Mouse (Mus musculus): ENCODE measurements around the gene Nmu.

Gene Nmu

GRCm38 (mm10) chr5:76363453-76364104 is at the start of gene Nmu:
Nmu (minus strand) TSS chr5:76363788.
- POLR2A ChIA-PET, result no interaction called here
- CTCF ChIA-PET, result interaction anchor here in 2 of 4 experiments (0.5 to 0.6 kb wide), 2 partner anchors 83 to 576 kb away, joined by 3 to 6 read pairs; no protein-coding TSS in a partner anchor

- POLR2A ChIA-PET, result no interaction called here
- CTCF ChIA-PET, result interaction anchor here in 1 of 4 experiments (1.0 kb wide), 1 partner anchor 541 kb away, joined by 3 read pairs; no protein-coding TSS in a partner anchor
These were observed 48.1 kb upstream of the Nmu start for GRCm38 (mm10) chr5:76411697-76412096.

- POLR2A ChIA-PET, result no interaction called here
- CTCF ChIA-PET, result no interaction called here
These were observed 30.8 kb upstream of the Nmu start for GRCm38 (mm10) chr5:76394382-76394781.

- CTCF ChIA-PET, result no interaction called here
- POLR2A ChIA-PET, result no interaction called here
These were observed 25.6 kb upstream of the Nmu start for GRCm38 (mm10) chr5:76389041-76389795.

GRCm38 (mm10) chr5:76388474-76388873 is 24.9 kb upstream of the Nmu start:
- CTCF ChIA-PET, result no interaction called here
- POLR2A ChIA-PET, result no interaction called here

GRCm38 (mm10) chr5:76383673-76384072 is 20.1 kb upstream of the Nmu start:
- CTCF ChIA-PET, result no interaction called here
- POLR2A ChIA-PET, result interaction anchor here in 1 of 4 experiments (1.0 kb wide), 1 partner anchor 44 kb away, joined by 3 read pairs; no protein-coding TSS in a partner anchor

GRCm38 (mm10) chr5:76381836-76382235 is 18.2 kb upstream of the Nmu start:
- CTCF ChIA-PET, result interaction anchor here in 1 of 4 experiments (0.6 kb wide), 1 partner anchor 260 kb away, joined by 3 read pairs; no protein-coding TSS in a partner anchor
- POLR2A ChIA-PET, result no interaction called here

GRCm38 (mm10) chr5:76379216-76379615 is 15.6 kb upstream of the Nmu start:
- POLR2A ChIA-PET, result no interaction called here
- CTCF ChIA-PET, result no interaction called here

GRCm38 (mm10) chr5:76369215-76369840 is 5.7 kb upstream of the Nmu start:
- ChIA-PET CTCF (no interaction called here), POLR2A (interaction anchor here in 3 of 4 experiments (0.6 to 2.2 kb wide), 8 partner anchors 9 to 561 kb away, joined by 3 to 14 read pairs (median 4); partner anchors contain the start of genes Clock (in 1 of the 3) and Pdcl2 (in 1 of the 3))

GRCm38 (mm10) chr5:76365406-76365805 is 1.8 kb upstream of the Nmu start:
- POLR2A ChIA-PET, result no interaction called here

GRCm38 (mm10) chr5:76360786-76361185 is 2.8 kb downstream of the Nmu start:
- POLR2A ChIA-PET, result interaction anchor here in 2 of 4 experiments (0.7 to 1.1 kb wide), 2 partner anchors 9 to 30 kb away, joined by 3 read pairs; partner anchors contain the start of gene Pdcl2 (in 1 of the 2)
- CTCF ChIA-PET, result interaction anchor here in 1 of 4 experiments (0.6 kb wide), 1 partner anchor 90 kb away, joined by 4 read pairs; no protein-coding TSS in a partner anchor

More at GRCm38 (mm10) chr5:76365406-76365805, 1.8 kb upstream of the Nmu start:
- CTCF ChIA-PET, result interaction anchor here in 1 of 4 experiments (0.6 kb wide), 1 partner anchor 33 kb away, joined by 3 read pairs; no protein-coding TSS in a partner anchor

GRCm38 (mm10) chr5:76360057-76360456 is 3.5 kb downstream of the Nmu start:
- CTCF ChIA-PET, result no interaction called here
- POLR2A ChIA-PET, result interaction anchor here in 1 of 4 experiments (1.1 kb wide), 1 partner anchor 10 kb away, joined by 3 read pairs; no protein-coding TSS in a partner anchor

GRCm38 (mm10) chr5:76351953-76352611 is 11.5 kb downstream of the Nmu start:
- POLR2A ChIA-PET, result interaction anchor here in 1 of 4 experiments (0.6 to 1.1 kb wide), 2 partner anchors 11 to 31 kb away, joined by 3 read pairs; no protein-coding TSS in a partner anchor

GRCm38 (mm10) chr5:76351537-76351936 is 12.1 kb downstream of the Nmu start:
- ChIA-PET POLR2A (interaction anchor here in 2 of 4 experiments (0.6 to 1.3 kb wide), 2 partner anchors 10 to 18 kb away, joined by 3 read pairs; no protein-coding TSS in a partner anchor), CTCF (interaction anchor here in 1 of 4 experiments (0.6 kb wide), 1 partner anchor 328 kb away, joined by 3 read pairs; no protein-coding TSS in a partner anchor)

More at GRCm38 (mm10) chr5:76351953-76352611, 11.5 kb downstream of the Nmu start:
- CTCF ChIA-PET, result interaction anchor here in 1 of 4 experiments (0.6 kb wide), 1 partner anchor 329 kb away, joined by 3 read pairs; no protein-coding TSS in a partner anchor

- CTCF ChIA-PET, result no interaction called here
- POLR2A ChIA-PET, result interaction anchor here in 1 of 4 experiments (0.5 to 1.4 kb wide), 3 partner anchors 8 to 62 kb away, joined by 3 read pairs; no protein-coding TSS in a partner anchor
These were observed 17.5 kb downstream of the Nmu start for GRCm38 (mm10) chr5:76346137-76346536.

- CTCF ChIA-PET, result no interaction called here
These were observed 22.7 kb downstream of the Nmu start for GRCm38 (mm10) chr5:76340931-76341330.

GRCm38 (mm10) chr5:76337100-76337499 is 26.5 kb downstream of the Nmu start:
- CTCF ChIA-PET, result no interaction called here

More at GRCm38 (mm10) chr5:76340931-76341330, 22.7 kb downstream of the Nmu start:
- POLR2A ChIA-PET, result interaction anchor here in 2 of 4 experiments (0.5 to 0.9 kb wide), 3 partner anchors 11 to 17 kb away, joined by 3 read pairs; no protein-coding TSS in a partner anchor

GRCm38 (mm10) chr5:76333833-76334232 is 29.8 kb downstream of the Nmu start:
- CTCF ChIA-PET, result no interaction called here
- POLR2A ChIA-PET, result interaction anchor here in 3 of 4 experiments (0.6 to 1.8 kb wide), 3 partner anchors 8 to 16 kb away, joined by 3 to 10 read pairs (median 6); no protein-coding TSS in a partner anchor

More at GRCm38 (mm10) chr5:76337100-76337499, 26.5 kb downstream of the Nmu start:
- POLR2A ChIA-PET, result interaction anchor here in 2 of 4 experiments (1.3 to 1.4 kb wide), 2 partner anchors 9 to 16 kb away, joined by 3 to 5 read pairs; no protein-coding TSS in a partner anchor

All from embryonic stem cell, embryonic (primary cell).